Mouse (Mus musculus) limb, embryonic 15.5 days (tissue): ENCODE results near the gene Nemp2. TPM values are rescaled to one million over a fixed set of nuclear protein-coding genes. Genes with fewer than 3 reads are reported as not detected.

Source experiments
- ATAC-seq: fragments of 200-750 bp; cut with Nextera tagmentation; 2 replicates; pipeline ENCODE4 v1.8.0; 2017; ENCODE audit warnings: low read depth, moderate TSS enrichment; ENCODE audit not compliant: insufficient number of reproducible peaks, low FRiP score, low TSS enrichment
- H3K27ac ChIP-seq: fragments of 300-500 bp; sonication (generic); 2 replicates; pipeline ENCODE4 v1.5.1; 2015; ENCODE audit warnings: moderate library complexity, mild to moderate bottlenecking, inconsistent platforms
- H3K27me3 ChIP-seq: fragments of 300-500 bp; sonication (generic); 2 replicates; pipeline ENCODE4 v1.6.1; 2015; ENCODE audit warnings: inconsistent platforms
- H3K36me3 ChIP-seq: fragments of 300-500 bp; sonication (generic); 2 replicates; pipeline ENCODE4 v1.6.1; 2015; ENCODE audit warnings: inconsistent platforms
- H3K4me1 ChIP-seq: fragments of 300-500 bp; sonication (generic); 2 replicates; pipeline ENCODE4 v1.6.1; 2015; ENCODE audit warnings: inconsistent platforms
- H3K4me2 ChIP-seq: fragments of 300-500 bp; sonication (generic); 2 replicates; pipeline ENCODE4 v1.6.1; 2015; ENCODE audit warnings: mild to moderate bottlenecking, inconsistent platforms
- H3K4me3 ChIP-seq: fragments of 300-500 bp; sonication (generic); 2 replicates; pipeline ENCODE4 v1.5.1; 2015; ENCODE audit warnings: mild to moderate bottlenecking, inconsistent platforms
- H3K9ac ChIP-seq: fragments of 300-500 bp; sonication (generic); 2 replicates; pipeline ENCODE4 v1.6.1; 2015; ENCODE audit warnings: inconsistent platforms
- H3K9me3 ChIP-seq: fragments of 300-500 bp; sonication (generic); 2 replicates; pipeline ENCODE4 v1.6.1; 2016; ENCODE audit warnings: inconsistent platforms
- WGBS: fragments of 180-500 bp; shearing (Covaris S2); methylation state at CpG from one replicate; pipeline ENCODE4 v1.1.7; 2015; 5-methylcytosine and 5-hydroxymethylcytosine counted together
- polyA plus RNA-seq: library from polyadenylated mRNA; unstranded; fragments of >200 nt; fragmentation: Nextera tagmentation; extraction: Ambion mirVana; gene quantifications from 2 replicates; pipeline ENCODE4 v1.2.1, GENCODE M21; 2015

Nemp2 gene
- polyA plus RNA-seq, 1 experiment from 2014 or later: 7.9 TPM

DNA sequence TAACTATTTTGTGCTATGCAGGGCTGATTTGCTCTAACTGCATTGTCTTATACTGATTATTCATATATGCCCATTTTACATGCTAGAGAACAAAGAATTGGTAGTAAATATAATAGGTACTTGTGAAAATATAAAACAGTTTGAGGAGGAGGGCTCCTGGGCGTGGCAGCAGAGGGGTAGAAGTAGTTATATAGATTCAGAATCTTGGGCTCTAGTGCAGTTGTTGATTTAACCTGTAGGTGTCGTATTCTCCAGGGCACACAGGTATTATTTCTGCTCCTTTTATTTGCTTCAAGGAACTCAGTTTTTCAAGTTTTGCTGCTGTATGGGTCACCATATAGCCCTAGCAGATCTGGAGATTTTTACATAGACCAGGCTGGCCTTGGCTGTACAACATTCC lies 1.1 kb downstream of the Nemp2 start:
- Histone ChIP-seq H3K27me3 (no peaks in the 10 kb centered on the region), H3K4me2 (peak overlapping the region; percentile 30), H3K27ac (no peak overlapping the region), H3K4me3 (peak overlapping the region; percentile 96), H3K9ac (no peak overlapping the region), H3K9me3 (no peaks in the 10 kb centered on the region), H3K4me1 (peaks cover 11% of the 10 kb centered on the region), H3K36me3 (no peaks in the 10 kb centered on the region)
- ATAC-seq: no peak
- WGBS: 68% methylated on average over 2 of the region's 2 CpGs

DNA sequence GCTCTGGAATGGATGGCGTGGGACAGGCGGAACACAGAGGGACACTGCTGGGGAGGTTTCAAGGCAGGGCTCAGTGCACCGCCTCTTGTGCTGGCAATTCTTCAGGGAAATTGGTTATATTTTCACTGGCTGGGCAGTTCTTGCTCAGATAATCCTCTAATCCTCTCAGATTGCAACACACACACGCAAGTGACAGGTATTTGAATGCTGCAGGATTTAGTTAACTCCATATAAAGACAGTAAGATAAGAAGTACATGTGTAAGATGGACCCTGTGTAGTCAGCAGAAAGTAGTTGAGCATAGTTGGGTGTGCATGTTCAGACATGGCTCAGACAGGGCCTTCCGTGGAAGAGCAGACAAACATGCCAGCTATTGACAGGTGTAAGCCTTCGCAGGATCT lies 3.7 kb downstream of the Nemp2 start:
- no peak for ATAC-seq
- 84% methylated on average over 6 of the region's 6 CpGs for WGBS
- no peaks in the 10 kb centered on the region for H3K9me3 ChIP-seq

DNA sequence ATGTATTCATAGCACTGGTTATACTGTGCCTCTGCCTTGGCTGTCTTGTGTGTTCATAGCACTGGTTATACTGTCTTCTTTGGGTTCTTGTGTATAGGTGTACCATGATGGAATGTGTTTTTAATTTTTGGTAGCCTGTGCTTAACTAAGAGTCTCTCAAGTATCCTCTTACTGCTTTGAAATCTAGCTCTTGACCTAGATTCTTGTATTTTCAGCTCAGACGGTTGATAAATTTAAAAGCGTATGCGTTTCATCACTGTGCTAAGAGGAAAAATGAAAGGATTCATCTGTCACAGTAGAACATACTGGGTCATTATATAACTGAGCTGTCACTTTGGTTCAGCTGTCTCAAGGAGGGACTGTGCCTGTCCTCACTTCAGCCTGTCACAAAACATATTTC lies 5.4 kb downstream of the Nemp2 start:
- H3K27me3 ChIP-seq: no peaks in the 10 kb centered on the region
- H3K4me2 ChIP-seq: no peak overlapping the region
- H3K9ac ChIP-seq: no peak overlapping the region
- H3K27ac ChIP-seq: no peak overlapping the region
- ATAC-seq: no peak
- H3K4me1 ChIP-seq: peaks cover 9% of the 10 kb centered on the region
- WGBS: 90% methylated on average over 3 of the region's 3 CpGs
- no peaks in the 10 kb centered on the region for H3K9me3 ChIP-seq
- H3K36me3 ChIP-seq: peaks cover 20% of the 10 kb centered on the region
- no peak overlapping the region for H3K4me3 ChIP-seq

More for the DNA sequence above, 3.7 kb downstream of the Nemp2 start:
- Histone ChIP-seq H3K4me3 (no peak overlapping the region), H3K27me3 (no peaks in the 10 kb centered on the region), H3K9ac (no peak overlapping the region), H3K4me2 (no peak overlapping the region), H3K36me3 (peaks cover 9% of the 10 kb centered on the region), H3K27ac (no peak overlapping the region), H3K4me1 (peaks cover 11% of the 10 kb centered on the region)

DNA sequence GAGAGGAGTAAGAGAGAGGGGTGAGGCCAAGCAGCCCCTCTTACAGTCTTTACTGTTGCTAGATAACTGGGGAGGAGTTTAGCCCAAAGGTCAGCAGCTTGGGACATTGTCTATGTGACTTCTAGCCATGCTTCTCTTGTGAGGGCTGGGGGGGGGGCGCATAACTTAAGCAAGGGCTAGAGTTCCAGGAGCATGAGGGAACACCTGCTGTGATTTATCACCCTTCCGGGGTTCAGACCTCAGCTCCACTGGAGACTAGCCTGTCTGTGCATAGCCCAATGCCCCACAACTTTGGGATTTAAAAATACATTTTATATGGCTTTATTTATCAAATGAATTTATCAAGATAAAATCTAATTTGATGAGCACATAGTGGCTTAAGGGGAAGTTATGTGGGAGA lies 7.6 kb downstream of the Nemp2 start:
- peaks cover 20% of the 10 kb centered on the region for H3K36me3 ChIP-seq
- H3K4me3 ChIP-seq: no peak overlapping the region
- H3K27ac ChIP-seq: no peak overlapping the region
- H3K27me3 ChIP-seq: no peaks in the 10 kb centered on the region
- ATAC-seq: no peak
- H3K4me2 ChIP-seq: no peak overlapping the region
- H3K9me3 ChIP-seq: no peaks in the 10 kb centered on the region
- H3K9ac ChIP-seq: no peak overlapping the region
- no peaks in the 10 kb centered on the region for H3K4me1 ChIP-seq
- WGBS: 82% methylated on average over 2 of the region's 2 CpGs

DNA sequence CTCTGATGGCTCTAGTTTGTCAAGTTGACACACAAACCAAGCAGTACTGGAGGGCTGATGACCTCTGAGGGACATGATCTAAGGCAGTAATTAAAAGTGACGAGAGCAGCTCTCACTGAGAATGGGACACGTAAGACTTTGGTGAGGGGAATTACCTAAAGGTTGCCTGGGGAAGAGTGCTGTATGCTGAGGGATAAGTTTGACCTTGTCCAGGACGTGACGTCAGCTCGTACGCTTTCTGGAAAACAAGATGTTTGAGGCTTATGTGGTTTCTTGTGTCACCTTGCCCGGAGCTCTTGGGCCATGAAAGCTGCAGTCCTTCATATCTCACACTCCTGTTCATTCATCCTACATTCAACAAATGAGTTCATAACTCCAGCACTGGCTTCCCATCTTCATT lies 8.6 kb downstream of the Nemp2 start:
- 85% methylated on average over 7 of the region's 7 CpGs for WGBS
- ATAC-seq: no peak
- Histone ChIP-seq H3K4me1 (no peaks in the 10 kb centered on the region), H3K9ac (no peak overlapping the region), H3K36me3 (peaks cover 20% of the 10 kb centered on the region), H3K27me3 (no peaks in the 10 kb centered on the region), H3K4me2 (no peak overlapping the region), H3K9me3 (no peaks in the 10 kb centered on the region), H3K4me3 (no peak overlapping the region), H3K27ac (no peak overlapping the region)

DNA sequence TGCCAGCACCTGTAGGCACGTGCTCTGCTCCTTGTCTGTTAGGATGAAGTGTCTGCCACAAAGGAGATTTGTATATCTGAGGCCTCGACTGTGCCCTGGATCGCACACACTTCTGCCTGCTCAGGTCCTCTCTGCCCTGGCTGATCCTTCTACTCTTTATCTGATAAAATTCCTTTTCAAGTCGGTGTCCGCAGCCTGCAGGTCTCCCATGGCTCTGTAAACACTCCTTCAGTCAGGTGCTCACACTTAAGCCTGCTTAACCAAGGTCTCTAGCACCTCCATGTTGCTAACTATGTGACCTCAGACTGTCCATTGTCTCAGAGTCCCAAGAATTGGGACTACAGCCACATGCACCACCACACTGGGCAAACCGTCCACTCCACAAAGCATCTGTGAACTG lies 9.8 kb downstream of the Nemp2 start:
- 85% methylated on average over 6 of the region's 6 CpGs for WGBS
- no peaks in the 10 kb centered on the region for H3K4me1 ChIP-seq
- H3K9ac ChIP-seq: no peak overlapping the region
- H3K36me3 ChIP-seq: peaks cover 20% of the 10 kb centered on the region
- no peaks in the 10 kb centered on the region for H3K9me3 ChIP-seq
- H3K27me3 ChIP-seq: no peaks in the 10 kb centered on the region
- no peak overlapping the region for H3K27ac ChIP-seq
- H3K4me2 ChIP-seq: no peak overlapping the region
- no peak for ATAC-seq
- no peak overlapping the region for H3K4me3 ChIP-seq

DNA sequence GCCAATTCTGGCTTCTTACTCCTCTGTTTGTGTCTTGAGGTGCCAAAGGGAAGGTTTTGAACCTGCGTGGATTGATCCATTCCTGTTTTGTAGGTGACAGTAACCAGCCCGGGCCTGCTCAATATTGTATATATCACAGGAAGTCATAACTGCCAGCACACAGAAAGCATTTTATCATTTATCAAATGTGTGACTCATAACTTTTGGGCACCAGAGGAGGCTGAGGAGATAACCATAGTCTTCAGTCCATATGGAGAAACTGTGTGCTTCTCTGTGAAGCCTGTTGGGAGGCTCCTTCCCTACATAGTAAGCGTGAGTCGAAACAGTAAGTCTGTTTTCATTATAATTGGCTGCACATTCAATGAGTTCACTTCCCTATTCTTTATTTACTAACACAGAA lies 10.2 kb downstream of the Nemp2 start:
- 84% methylated on average over 4 of the region's 4 CpGs for WGBS
- no peak for ATAC-seq
- no peaks in the 10 kb centered on the region for H3K27me3 ChIP-seq

DNA sequence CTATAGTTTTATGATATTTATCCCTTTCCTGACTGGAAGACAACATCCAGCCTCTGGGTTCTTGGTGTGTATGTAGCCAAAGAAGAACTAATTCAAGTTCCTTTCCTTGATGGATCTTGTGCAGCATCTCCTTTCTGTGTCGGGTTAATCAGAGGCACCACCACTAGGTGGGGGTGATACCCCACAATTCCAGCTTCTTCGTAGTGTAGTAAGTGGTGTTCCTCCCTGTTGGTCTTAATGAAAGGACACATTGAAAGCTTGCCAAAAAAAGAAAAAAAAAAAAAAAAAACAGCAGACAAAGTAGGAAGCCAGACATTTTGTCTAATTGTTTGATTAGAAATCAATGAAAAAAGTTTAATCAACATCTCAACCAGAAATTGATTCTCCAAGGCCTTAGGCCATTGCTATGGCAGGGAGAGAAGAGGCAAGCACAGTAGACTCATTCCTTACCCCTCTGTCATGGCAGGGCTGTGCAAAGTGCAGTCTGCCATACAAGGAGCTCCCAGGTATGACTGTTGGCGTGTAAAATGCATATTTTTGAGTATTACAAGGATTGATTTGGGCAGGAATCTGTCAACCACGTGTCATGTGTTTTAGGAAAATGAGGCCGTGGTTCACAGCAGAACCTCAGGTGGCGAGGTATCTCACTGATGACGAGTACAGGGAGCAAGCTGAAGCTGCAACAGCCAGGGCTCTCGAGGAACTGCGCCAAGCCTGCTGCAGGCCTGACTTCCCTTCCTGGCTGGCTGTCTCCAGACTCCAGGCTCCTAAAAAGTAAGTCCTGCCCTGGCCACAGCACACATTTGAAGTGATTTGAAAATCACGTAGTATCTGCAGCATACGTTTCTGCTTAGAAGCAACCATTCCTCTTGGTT lies 17.9 kb downstream of the Nemp2 start:
- Histone ChIP-seq H3K27me3 (no peaks in the 10 kb centered on the region), H3K4me1 (peaks cover 3% of the 10 kb centered on the region), H3K27ac (0 out of 2 replicates have a peak overlapping the region, but pooled peaks have one; percentile 30), H3K9ac (no peak overlapping the region), H3K4me2 (no peak overlapping the region), H3K36me3 (peaks cover 32% of the 10 kb centered on the region), H3K9me3 (no peaks in the 10 kb centered on the region), H3K4me3 (no peak overlapping the region)
- 65% methylated on average over 11 of the region's 11 CpGs for WGBS
- ATAC-seq: no peak

More for the DNA sequence above, 10.2 kb downstream of the Nemp2 start:
- Histone ChIP-seq H3K9me3 (no peaks in the 10 kb centered on the region), H3K9ac (no peak overlapping the region), H3K27ac (no peak overlapping the region), H3K36me3 (peaks cover 22% of the 10 kb centered on the region), H3K4me3 (no peak overlapping the region), H3K4me2 (no peak overlapping the region), H3K4me1 (no peaks in the 10 kb centered on the region)

DNA sequence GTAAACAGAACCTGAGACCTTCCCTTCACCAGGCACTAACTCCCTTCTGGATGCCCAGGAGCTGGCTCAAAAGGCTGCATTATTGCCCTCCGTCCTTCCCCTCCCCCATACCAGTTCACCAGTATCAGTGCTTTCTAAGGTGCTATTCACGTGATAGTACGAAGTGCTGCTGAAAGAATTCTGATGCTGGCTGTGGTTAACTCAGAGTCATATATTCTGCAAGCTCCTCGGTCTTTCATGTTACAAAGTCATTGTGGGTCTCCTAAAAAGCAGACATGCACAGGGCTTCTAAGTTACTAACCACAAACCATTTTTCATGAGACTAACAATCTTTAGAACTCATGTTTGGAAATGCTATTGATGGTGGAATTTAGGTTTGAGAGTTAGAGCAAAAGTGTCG lies 19.6 kb downstream of the Nemp2 start:
- Histone ChIP-seq H3K27ac (no peak overlapping the region), H3K9me3 (no peaks in the 10 kb centered on the region)
- 75% methylated on average over 5 of the region's 5 CpGs for WGBS

DNA sequence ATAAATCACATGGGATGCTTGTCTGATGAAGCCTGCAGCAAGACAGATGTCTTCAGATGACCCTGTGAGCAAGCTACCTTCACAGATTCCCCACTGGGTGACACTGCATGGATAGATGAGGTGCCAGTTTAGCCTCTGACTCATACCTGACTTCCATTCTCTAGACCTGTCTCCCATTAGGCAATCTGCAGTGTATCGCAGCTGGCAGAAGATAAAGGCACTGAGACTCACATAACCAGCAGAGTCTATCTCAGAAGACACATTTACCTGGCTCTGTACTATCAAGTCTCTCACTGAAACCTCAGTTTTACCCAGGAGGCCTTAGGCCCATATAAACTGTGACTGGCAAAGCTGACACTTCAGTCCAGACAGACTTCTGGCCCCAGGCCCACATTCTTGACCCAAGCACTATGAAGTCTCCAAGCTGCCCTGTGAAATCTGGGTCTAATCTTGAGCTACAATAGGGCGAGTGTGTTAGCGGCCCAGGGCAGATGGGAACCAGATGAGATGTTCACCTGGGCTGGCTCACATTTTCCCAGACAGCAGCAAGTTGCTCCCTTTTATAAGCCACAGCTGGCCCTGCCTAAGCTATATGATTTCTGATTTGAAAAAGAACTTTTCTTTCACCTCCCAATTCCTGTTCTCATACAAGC lies 22.2 kb downstream of the Nemp2 start:
- Histone ChIP-seq H3K27ac (no peak overlapping the region), H3K36me3 (peaks cover 19% of the 10 kb centered on the region), H3K4me3 (no peak overlapping the region), H3K4me1 (peaks cover 3% of the 10 kb centered on the region), H3K9me3 (no peaks in the 10 kb centered on the region), H3K4me2 (no peak overlapping the region), H3K9ac (no peak overlapping the region), H3K27me3 (no peaks in the 10 kb centered on the region)
- 41% methylated on average over 3 of the region's 3 CpGs for WGBS
- peak; percentile 58; the same call in 1 of the 2 replicates for ATAC-seq

More for the DNA sequence above, 19.6 kb downstream of the Nemp2 start:
- H3K4me1 ChIP-seq: peaks cover 3% of the 10 kb centered on the region
- H3K9ac ChIP-seq: no peak overlapping the region
- no peak overlapping the region for H3K4me2 ChIP-seq
- peaks cover 32% of the 10 kb centered on the region for H3K36me3 ChIP-seq
- H3K4me3 ChIP-seq: no peak overlapping the region
- no peak for ATAC-seq
- no peaks in the 10 kb centered on the region for H3K27me3 ChIP-seq

DNA sequence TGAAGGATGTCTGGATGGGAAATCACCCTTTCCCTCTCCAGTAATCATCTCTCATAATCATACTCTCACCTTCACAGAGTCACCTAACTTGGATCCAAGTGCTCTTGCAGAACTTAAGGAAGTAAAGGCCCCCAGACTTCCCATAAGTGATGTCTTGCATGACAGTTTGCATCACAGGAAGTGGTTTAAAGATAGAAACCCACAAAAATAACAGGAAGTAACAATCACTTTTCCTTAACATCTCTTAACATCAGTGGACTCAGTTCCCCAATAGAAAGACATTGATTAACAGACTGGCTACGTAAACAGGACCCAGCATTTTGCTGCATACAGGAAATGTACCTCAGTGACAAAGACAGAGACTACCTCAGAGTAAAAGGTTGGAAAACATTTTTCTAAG lies 22.9 kb downstream of the Nemp2 start:
- ATAC-seq: no peak
- Histone ChIP-seq H3K9me3 (no peaks in the 10 kb centered on the region), H3K36me3 (peaks cover 19% of the 10 kb centered on the region), H3K9ac (no peak overlapping the region), H3K4me3 (no peak overlapping the region), H3K27me3 (no peaks in the 10 kb centered on the region), H3K4me1 (peaks cover 3% of the 10 kb centered on the region), H3K4me2 (no peak overlapping the region), H3K27ac (no peak overlapping the region)
- 84% methylated on average over 1 of the region's 1 CpGs for WGBS

DNA sequence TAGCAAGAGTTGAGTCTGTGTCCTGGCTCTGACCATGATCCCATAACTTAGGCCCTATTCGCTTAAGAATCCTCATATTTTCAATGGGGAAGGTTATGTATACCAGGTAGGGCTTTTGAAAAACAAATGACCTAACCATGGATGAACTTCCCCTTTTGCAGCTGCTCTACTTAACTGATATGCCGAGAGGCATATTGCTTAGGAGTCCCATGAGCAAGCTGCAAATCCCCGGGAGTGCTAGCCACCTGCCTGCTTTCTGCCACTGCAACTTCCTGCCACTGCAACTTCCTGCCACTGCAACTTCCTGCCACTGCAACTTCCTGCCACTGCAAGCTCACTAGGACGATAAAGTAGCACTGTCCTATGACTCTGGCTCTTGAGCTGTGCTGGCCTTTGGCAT lies 24.6 kb downstream of the Nemp2 start:
- no peak overlapping the region for H3K27ac ChIP-seq
- no peaks in the 10 kb centered on the region for H3K9me3 ChIP-seq
- no peak overlapping the region for H3K9ac ChIP-seq
- ATAC-seq: no peak
- H3K4me1 ChIP-seq: peaks cover 3% of the 10 kb centered on the region
- H3K4me2 ChIP-seq: no peak overlapping the region
- peaks cover 5% of the 10 kb centered on the region for H3K36me3 ChIP-seq
- WGBS: 72% methylated on average over 4 of the region's 4 CpGs
- no peaks in the 10 kb centered on the region for H3K27me3 ChIP-seq
- no peak overlapping the region for H3K4me3 ChIP-seq
